Mouse (Mus musculus) thymus, postnatal 4 days (tissue): ENCODE data around the gene A030005K14Rik.
A peak's percentile ranks its signal among the peaks of the same experiment; 100 is the strongest.

Source experiments
- DNase-seq: peaks from one replicate; pipeline ENCODE4 v3.0.0; 2021

The A030005K14Rik gene

GRCm38 (mm10) chr1:83059278-83059677 lies at the start of gene A030005K14Rik:
Gene A030005K14Rik, minus strand, starts transcription at chr1:83059378.
- no peak for DNase-seq

GRCm38 (mm10) chr1:83107410-83107978 lies 48.3 kb upstream of the A030005K14Rik start:
- DNase-seq = no peak

GRCm38 (mm10) chr1:83105464-83105863 lies 46.3 kb upstream of the A030005K14Rik start:
- no peak for DNase-seq

- DNase-seq = no peak
These were observed 42.7 kb upstream of the A030005K14Rik start for GRCm38 (mm10) chr1:83101891-83102290.

GRCm38 (mm10) chr1:83099580-83100137 lies 40.5 kb upstream of the A030005K14Rik start:
- DNase-seq = no peak

- DNase-seq = no peak
These were observed 40.0 kb upstream of the A030005K14Rik start for GRCm38 (mm10) chr1:83099160-83099559.

GRCm38 (mm10) chr1:83096935-83097334 lies 37.8 kb upstream of the A030005K14Rik start:
- DNase-seq = no peak

GRCm38 (mm10) chr1:83091268-83091667 lies 32.1 kb upstream of the A030005K14Rik start:
- DNase-seq = no peak

GRCm38 (mm10) chr1:83084790-83085189 lies 25.6 kb upstream of the A030005K14Rik start:
- DNase-seq = no peak

- no peak for DNase-seq
These were observed 17.8 kb upstream of the A030005K14Rik start for GRCm38 (mm10) chr1:83077016-83077415.

- DNase-seq = peak; percentile 17
These were observed 17.2 kb upstream of the A030005K14Rik start for GRCm38 (mm10) chr1:83076190-83076917.

- no peak for DNase-seq
These were observed 16.5 kb upstream of the A030005K14Rik start for GRCm38 (mm10) chr1:83075526-83076189.

GRCm38 (mm10) chr1:83067205-83067604 lies 8.0 kb upstream of the A030005K14Rik start:
- DNase-seq = no peak

GRCm38 (mm10) chr1:83066577-83066976 lies 7.4 kb upstream of the A030005K14Rik start:
- DNase-seq = no peak

- DNase-seq = no peak
These were observed 5.7 kb upstream of the A030005K14Rik start for GRCm38 (mm10) chr1:83064851-83065250.

GRCm38 (mm10) chr1:83060643-83061042 lies 1.5 kb upstream of the A030005K14Rik start, which contains the start of gene Krtap28-13:
Gene Krtap28-13, plus strand, starts transcription at chr1:83060930.
- DNase-seq = no peak

GRCm38 (mm10) chr1:83058481-83058880 lies 697 bp downstream of the A030005K14Rik start:
- DNase-seq = no peak

GRCm38 (mm10) chr1:83044882-83045427 lies 14.2 kb downstream of the A030005K14Rik start, which contains the start of gene Gm47969:
Gene Gm47969, plus strand, starts transcription at chr1:83044932.
- no peak for DNase-seq

- DNase-seq = no peak
These were observed 16.8 kb downstream of the A030005K14Rik start, which contains the start of gene Krtap28-10 for GRCm38 (mm10) chr1:83042380-83042779. Gene Krtap28-10, minus strand, starts transcription at chr1:83042480.

GRCm38 (mm10) chr1:83039080-83039479 lies 20.1 kb downstream of the A030005K14Rik start:
- DNase-seq = no peak

GRCm38 (mm10) chr1:83038109-83038672 lies 21.0 kb downstream of the A030005K14Rik start, which contains the start of gene Slc19a3:
Gene Slc19a3, minus strand, starts transcription at chr1:83038448.
- DNase-seq = no peak

- DNase-seq = no peak
These were observed 22.1 kb downstream of the A030005K14Rik start for GRCm38 (mm10) chr1:83036892-83037667.
